In genomic region chr17:33554536-33554935, GRCm38 (mm10) we compare ENCODE assay signal across 25 mouse cellular contexts. TPM values are rescaled to one million over a fixed set of nuclear protein-coding genes. Genes with fewer than 3 reads are reported as not detected.
A peak's percentile ranks its signal among the peaks of the same experiment; 100 is the strongest.
DNase-seq lines count a peak whose midpoint lies in the region; ATAC-seq and TF ChIP-seq lines count a peak whose summit lies in the region.
"Had no signal": no experiment of that assay in that cellular context is flagged by ENCODE, and none has a peak within 500 bp of the region (broad histone marks: within the 10 kb centered on the region; RNA-seq: fewer than 3 reads in every experiment).

No protein-coding gene starts in this region.

- TF ChIP-seq CTCF in spleen, adult 2 months (IDR thresholded peaks at IDR 0.05; ENCODE audit: extremely low read depth, insufficient read depth, insufficient read length, insufficient replicate concordance) = no peak
- no peak for TF ChIP-seq CTCF in bone marrow, adult 2 months (IDR thresholded peaks at IDR 0.05; ENCODE audit: control insufficient read depth, insufficient read depth, low read length)

- no peaks in the 10 kb centered on the region for H3K9me3 ChIP-seq in midbrain, embryonic 15.5 days
- no peaks in the 10 kb centered on the region for H3K9me3 ChIP-seq in forebrain, embryonic 12.5 days
- H3K9me3 ChIP-seq: forebrain, embryonic 10.5 days; heart, embryonic 12.5 days; heart, embryonic 15.5 days; hindbrain, embryonic 15.5 days; intestine, embryonic 15.5 days had no signal

- H3K4me2 ChIP-seq in midbrain, embryonic 15.5 days = no peak overlapping the region
- no peak overlapping the region for H3K4me2 ChIP-seq in forebrain, embryonic 12.5 days
- H3K4me2 ChIP-seq: heart, embryonic 12.5 days; heart, embryonic 15.5 days; hindbrain, embryonic 15.5 days; intestine, embryonic 15.5 days had no signal

- peaks cover 11% of the 10 kb centered on the region; the same call in 1 of the 2 replicates for H3K4me1 ChIP-seq in spleen, adult 2 months (ENCODE audit: control insufficient read depth, insufficient read depth, insufficient read length)
- no peaks in the 10 kb centered on the region; the same call in none of the 2 replicates for H3K4me1 ChIP-seq in bone marrow, adult 2 months (ENCODE audit: control insufficient read depth, insufficient read depth, low read length)
- no peaks in the 10 kb centered on the region for H3K4me1 ChIP-seq in midbrain, embryonic 15.5 days
- H3K4me1 ChIP-seq in forebrain, embryonic 12.5 days = no peaks in the 10 kb centered on the region
- H3K4me1 ChIP-seq: forebrain, embryonic 10.5 days; heart, embryonic 12.5 days; heart, embryonic 15.5 days; hindbrain, embryonic 15.5 days; intestine, embryonic 15.5 days had no signal

- no peaks in the 10 kb centered on the region for H3K27me3 ChIP-seq in spleen, adult 2 months (ENCODE audit: control insufficient read depth, insufficient read depth, low read length)
- H3K27me3 ChIP-seq in midbrain, embryonic 15.5 days (replicated peaks) = no peaks in the 10 kb centered on the region
- no peaks in the 10 kb centered on the region for H3K27me3 ChIP-seq in forebrain, embryonic 12.5 days
- H3K27me3 ChIP-seq: heart, embryonic 12.5 days; heart, embryonic 15.5 days; hindbrain, embryonic 15.5 days; intestine, embryonic 15.5 days had no signal

- intact Hi-C loops in heart, postnatal 14 days (cut with DNase I) = no loop called here

- H3K9ac ChIP-seq in midbrain, embryonic 15.5 days = no peak overlapping the region
- H3K9ac ChIP-seq in forebrain, embryonic 12.5 days = no peak overlapping the region
- H3K9ac ChIP-seq: forebrain, postnatal 0 days; heart, embryonic 12.5 days; heart, embryonic 15.5 days; hindbrain, embryonic 15.5 days; intestine, embryonic 15.5 days had no signal

- no peak for TF ChIP-seq POLR2A in spleen, adult 2 months (IDR thresholded peaks at IDR 0.05; ENCODE audit: low read depth, low read length)
- no peak for TF ChIP-seq POLR2A in bone marrow, adult 2 months (IDR thresholded peaks at IDR 0.05; ENCODE audit: borderline replicate concordance, control insufficient read depth, low read depth, low read length)

- H3K79me2 ChIP-seq in macrophage (ENCODE audit: inconsistent target) = peaks cover 48% of the 10 kb centered on the region

- ATAC-seq in midbrain, embryonic 15.5 days (replicated peaks) = no peak
- ATAC-seq in forebrain, embryonic 12.5 days (ENCODE audit: low FRiP score) = no peak
- ATAC-seq: forebrain, embryonic 14.5 days; forebrain, postnatal 0 days; intestine, embryonic 15.5 days; Patski had no signal

- 0 out of 2 replicates have a peak overlapping the region, but pooled peaks have one; percentile 26 for H3K27ac ChIP-seq in spleen, adult 2 months (ENCODE audit: insufficient read depth, low read length)
- peak overlapping the region; percentile 28; the same call in 1 of the 2 replicates for H3K27ac ChIP-seq in bone marrow, adult 2 months (ENCODE audit: control insufficient read depth, insufficient read depth, low read depth, low read length, poor library complexity)
- H3K27ac ChIP-seq in macrophage = peak overlapping the region; percentile 99
- H3K27ac ChIP-seq in midbrain, embryonic 15.5 days = no peak overlapping the region
- no peak overlapping the region for H3K27ac ChIP-seq in forebrain, embryonic 12.5 days
- H3K27ac ChIP-seq: forebrain, embryonic 10.5 days; gastrocnemius, adult 2 months; heart, embryonic 15.5 days; hindbrain, embryonic 15.5 days; intestine, embryonic 15.5 days had no signal

- H3K4me3 ChIP-seq in spleen, adult 2 months (ENCODE audit: extremely low read depth, insufficient read depth, insufficient read length) = no peak overlapping the region
- no peak overlapping the region for H3K4me3 ChIP-seq in bone marrow, adult 2 months (replicated peaks; ENCODE audit: control insufficient read depth, low read depth, low read length)
- no peak overlapping the region for H3K4me3 ChIP-seq in macrophage (ENCODE audit: inconsistent target)
- H3K4me3 ChIP-seq in midbrain, embryonic 15.5 days = no peak overlapping the region
- no peak overlapping the region for H3K4me3 ChIP-seq in forebrain, embryonic 12.5 days (replicated peaks)
- H3K4me3 ChIP-seq: forebrain, embryonic 10.5 days; gastrocnemius, adult 2 months; heart, embryonic 12.5 days; heart, embryonic 15.5 days; hindbrain, embryonic 15.5 days; intestine, embryonic 15.5 days had no signal

- no peak for DNase-seq in spleen, adult 2 months (ENCODE audit: low read depth in 1 of 2, low spot score in 2 of 2)
- no peak for DNase-seq in spleen, postnatal 10 days (ENCODE audit: low spot score in 2 of 2)
- no peak for DNase-seq in heart, postnatal 14 days
- DNase-seq: adrenal gland, postnatal 10 days; adrenal gland, postnatal 36 days; cerebellum, adult 18-20 months; cerebellum, postnatal 14 days; forebrain, postnatal 0 days; gastrocnemius, adult 2 months; gastrocnemius, postnatal 14 days; heart, adult 11 months; heart, postnatal 10 days; heart, postnatal 4 days had no signal

- peaks cover 6% of the 10 kb centered on the region for H3K36me3 ChIP-seq in spleen, adult 2 months (ENCODE audit: control insufficient read depth, insufficient read depth, low read length)
- H3K36me3 ChIP-seq in macrophage (ENCODE audit: inconsistent target) = peaks cover 13% of the 10 kb centered on the region; the same call in 1 of the 2 replicates
- 0 out of 2 replicates have a peak, but pooled peaks cover 2% of the 10 kb centered on the region for H3K36me3 ChIP-seq in midbrain, embryonic 15.5 days (replicated peaks)
- H3K36me3 ChIP-seq in forebrain, embryonic 12.5 days (replicated peaks) = peaks cover 15% of the 10 kb centered on the region
- H3K36me3 ChIP-seq: intestine, embryonic 15.5 days had no signal

- WGBS in spleen, adult 2 months = 82% methylated on average over 1 of the region's 1 CpGs
- WGBS in bone marrow, adult 2 months = 83% methylated on average over 1 of the region's 1 CpGs
- 100% methylated on average over 1 of the region's 1 CpGs for WGBS in macrophage (ENCODE audit: missing documents)
- WGBS in midbrain, embryonic 15.5 days = 100% methylated on average over 1 of the region's 1 CpGs
- 100% methylated on average over 1 of the region's 1 CpGs for WGBS in forebrain, embryonic 12.5 days

RNA-seq across cellular contexts. Expression of gene Myo1f, which starts 1.0 kb away (rescaled TPM):
- polyA plus RNA-seq in spleen, adult 2 months (2012; rRNA removed) = 24.4 and 28.6 TPM in 2 replicates
- polyA plus RNA-seq in bone marrow, adult 2 months (2011; ENCODE audit: insufficient read depth, insufficient read length, low replicate concordance, missing spikeins) = 34.6 and 68.8 TPM in 2 replicates
- total RNA-seq in macrophage (2018; cell fraction: chromatin; rRNA removed) = 1,000 to 10,000 TPM in 1 of 26 experiments, 100 to 1,000 TPM in 23, 10 to 100 TPM in 2; 80.4 to 1,046 (median 544) TPM
- total RNA-seq in macrophage (2018; cell fraction: cytosol; rRNA removed) = 100 to 1,000 TPM; 256 to 461 (median 350) TPM
- 100 to 1,000 TPM; 115 to 632 (median 409) TPM for total RNA-seq in macrophage (2018; cell fraction: nucleus; rRNA removed)
- 262 to 376 TPM (median 298 TPM) in 3 replicates for polyA plus RNA-seq in macrophage (2018)
- polyA plus RNA-seq in midbrain, embryonic 15.5 days (2015; fragmentation: Nextera tagmentation; extraction: Ambion mirVana) = 1.5 and 1.9 TPM in 2 replicates
- 1.7 and 1.8 TPM in 2 replicates for polyA plus RNA-seq in forebrain, embryonic 12.5 days (2016; fragmentation: Nextera tagmentation; extraction: Ambion mirVana)
- 1 to 10 TPM; 2.1 to 3.1 TPM for total RNA-seq in heart, postnatal 14 days (2021)
- polyA plus RNA-seq: C2C12, Patski had no signal

RNA-seq across cellular contexts. Expression of gene Adamts10, which starts 30.5 kb away (rescaled TPM):
- 97.2 and 110 TPM in 2 replicates for polyA plus RNA-seq in spleen, adult 2 months (2012; rRNA removed)
- 20.2 and 37.3 TPM in 2 replicates for polyA plus RNA-seq in bone marrow, adult 2 months (2011; ENCODE audit: insufficient read depth, insufficient read length, low replicate concordance, missing spikeins)
- 100 to 1,000 TPM in 11 of 26 experiments, 10 to 100 TPM in 15; 16.1 to 184 (median 88.4) TPM for total RNA-seq in macrophage (2018; cell fraction: chromatin; rRNA removed)
- total RNA-seq in macrophage (2018; cell fraction: cytosol; rRNA removed) = 1 to 10 TPM; 1.7 to 8.2 (median 3.6) TPM
- total RNA-seq in macrophage (2018; cell fraction: nucleus; rRNA removed) = 10 to 100 TPM; 13.9 to 96.4 (median 40.7) TPM
- 3.1 to 10.3 TPM (median 5.1 TPM) in 3 replicates for polyA plus RNA-seq in macrophage (2018)
- polyA plus RNA-seq in midbrain, embryonic 15.5 days (2015; fragmentation: Nextera tagmentation; extraction: Ambion mirVana) = 67.7 and 69.7 TPM in 2 replicates
- 52.1 and 53.2 TPM in 2 replicates for polyA plus RNA-seq in forebrain, embryonic 12.5 days (2016; fragmentation: Nextera tagmentation; extraction: Ambion mirVana)
- 10 to 100 TPM; 31.7 to 38.4 TPM for total RNA-seq in heart, postnatal 14 days (2021)

Comparison
In these comparisons a context has a peak if more than half of its experiments do, and no peak if none do; other contexts are left out.
1. H3K27ac ChIP-seq: peak in spleen, adult 2 months (single experiment), bone marrow, adult 2 months (single experiment) and macrophage (single experiment); none in midbrain, embryonic 15.5 days (single experiment) and forebrain, embryonic 12.5 days (single experiment).